Mouse (Mus musculus) B cell, adult 2 months (primary cell): ENCODE data around the gene Relb.

ENCODE experiments used
- DNase-seq, 2 experiments: peaks; one replicate each; pipeline ENCODE4 v3.0.0; 2022

The Relb gene

GRCm38 (mm10) chr7:19577877-19578414 is 51.3 kb downstream of the Relb start:
- peak in 1 of 2 experiments; percentile 57 for DNase-seq

GRCm38 (mm10) chr7:19577141-19577852 is 51.9 kb downstream of the Relb start, which contains the start of the genes Zfp296 and Gemin7:
Zfp296 (plus strand) TSS chr7:19577287.
Gemin7 (minus strand) TSS chr7:19577595.
- peak; percentile 72 to 76 for DNase-seq

GRCm38 (mm10) chr7:19575559-19575958 is 53.7 kb downstream of the Relb start:
- no peak for DNase-seq

- DNase-seq, result no peak
Observed at GRCm38 (mm10) chr7:19573776-19574140, 55.5 kb downstream of the Relb start.

GRCm38 (mm10) chr7:19572926-19573775 is 56.1 kb downstream of the Relb start:
- DNase-seq, result peak; percentile 85 to 88

GRCm38 (mm10) chr7:19569647-19570046 is 59.6 kb downstream of the Relb start:
- DNase-seq, result no peak

- DNase-seq, result no peak
Observed at GRCm38 (mm10) chr7:19567426-19567825, 61.8 kb downstream of the Relb start.

GRCm38 (mm10) chr7:19565803-19566202 is 63.4 kb downstream of the Relb start:
- DNase-seq, result no peak

- peak; percentile 41 to 48 for DNase-seq
Observed at GRCm38 (mm10) chr7:19564455-19564854, 64.8 kb downstream of the Relb start.

GRCm38 (mm10) chr7:19563884-19564283 is 65.4 kb downstream of the Relb start:
- no peak for DNase-seq

GRCm38 (mm10) chr7:19562643-19563410 is 66.4 kb downstream of the Relb start, which contains the start of gene Ppp1r37:
Ppp1r37 (minus strand) TSS chr7:19563076.
- DNase-seq, result no peak

GRCm38 (mm10) chr7:19561765-19562642 is 67.2 kb downstream of the Relb start:
- peak; percentile 90 to 93 for DNase-seq

- peak in 1 of 2 experiments; percentile 19 for DNase-seq
Observed at GRCm38 (mm10) chr7:19561431-19561764, 67.8 kb downstream of the Relb start.

GRCm38 (mm10) chr7:19560491-19561260 is 68.6 kb downstream of the Relb start:
- no peak for DNase-seq

GRCm38 (mm10) chr7:19558965-19559364 is 70.3 kb downstream of the Relb start:
- DNase-seq, result peak; percentile 53 to 56

GRCm38 (mm10) chr7:19557982-19558900 is 71.0 kb downstream of the Relb start:
- DNase-seq, result no peak

GRCm38 (mm10) chr7:19557086-19557485 is 72.2 kb downstream of the Relb start:
- DNase-seq, result no peak
